Mouse (Mus musculus) neural tube, embryonic 15.5 days (tissue): ENCODE data around the gene Trmt6. TPM values are rescaled to one million over a fixed set of nuclear protein-coding genes. Genes with fewer than 3 reads are reported as not detected.

Source experiments
- ATAC-seq: fragments of 200-750 bp; cut with Nextera tagmentation; 2 replicates; pipeline ENCODE4 v1.8.0; 2017; ENCODE audit warnings: mild to moderate bottlenecking, moderate TSS enrichment, moderate library complexity; ENCODE audit not compliant: low FRiP score
- H3K27ac ChIP-seq: fragments of 300-500 bp; sonication (generic); replicated peaks from 2 replicates; pipeline ENCODE4 v1.5.1; 2015; ENCODE audit warnings: mild to moderate bottlenecking, inconsistent platforms
- H3K27me3 ChIP-seq: fragments of 300-500 bp; sonication (generic); replicated peaks from 2 replicates; pipeline ENCODE4 v1.6.1; 2015; ENCODE audit warnings: inconsistent platforms
- H3K36me3 ChIP-seq: fragments of 300-500 bp; sonication (generic); 2 replicates; pipeline ENCODE4 v1.6.1; 2015; ENCODE audit warnings: inconsistent platforms
- H3K4me1 ChIP-seq: fragments of 300-500 bp; sonication (generic); 2 replicates; pipeline ENCODE4 v1.6.1; 2015; ENCODE audit warnings: inconsistent platforms
- H3K4me2 ChIP-seq: fragments of 300-500 bp; sonication (generic); 2 replicates; pipeline ENCODE4 v1.6.1; 2015; ENCODE audit warnings: inconsistent platforms, mild to moderate bottlenecking, moderate library complexity
- H3K4me3 ChIP-seq: fragments of 300-500 bp; sonication (generic); replicated peaks from 2 replicates; pipeline ENCODE4 v1.5.1; 2015; ENCODE audit warnings: mild to moderate bottlenecking, inconsistent platforms
- H3K9ac ChIP-seq: fragments of 300-500 bp; sonication (generic); replicated peaks from 2 replicates; pipeline ENCODE4 v1.6.1; 2015; ENCODE audit warnings: mild to moderate bottlenecking, inconsistent platforms
- H3K9me3 ChIP-seq: fragments of 300-500 bp; sonication (generic); replicated peaks from 2 replicates; pipeline ENCODE4 v1.6.1; 2016; ENCODE audit warnings: inconsistent platforms
- WGBS: fragments of 180-500 bp; shearing (Covaris S2); methylation state at CpG from one replicate; pipeline ENCODE4 v1.1.7; 2015; ENCODE audit warnings: mixed read lengths; 5-methylcytosine and 5-hydroxymethylcytosine counted together
- polyA plus RNA-seq: library from polyadenylated mRNA; unstranded; fragments of >200 nt; fragmentation: Nextera tagmentation; extraction: Ambion mirVana; gene quantifications from 2 replicates; pipeline ENCODE4 v1.2.1, GENCODE M21; 2015

Trmt6 gene
- polyA plus RNA-seq, 1 experiment from 2014 or later, result 19.4 TPM

GRCm38 (mm10) chr2:132802976-132803375, 12.9 kb downstream of the Trmt6 start:
- Histone ChIP-seq H3K27me3 (no peaks in the 10 kb centered on the region), H3K27ac (no peak overlapping the region), H3K4me1 (no peaks in the 10 kb centered on the region), H3K4me2 (no peak overlapping the region), H3K4me3 (no peak overlapping the region), H3K36me3 (peaks cover 44% of the 10 kb centered on the region), H3K9me3 (no peaks in the 10 kb centered on the region), H3K9ac (no peak overlapping the region)
- WGBS, result 95% methylated on average over 2 of the region's 2 CpGs
- no peak for ATAC-seq

DNA sequence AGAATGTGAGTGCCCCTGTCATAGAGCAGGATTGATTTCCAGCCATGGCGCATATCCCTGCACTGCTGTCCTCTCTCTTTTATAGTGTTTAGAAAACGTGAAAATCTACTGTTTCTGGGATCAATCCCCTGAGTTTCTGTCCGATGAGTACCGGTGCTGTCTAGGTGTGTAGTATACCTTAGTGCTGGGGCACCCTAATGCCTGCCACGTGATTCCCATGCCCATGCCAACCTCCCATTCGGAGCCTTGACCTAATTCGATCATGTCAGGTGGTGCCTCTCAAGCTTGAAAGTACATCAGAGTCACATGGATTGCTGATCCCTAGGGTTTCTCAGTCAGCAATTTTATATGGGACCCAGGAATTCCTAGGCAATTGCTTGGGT, 21.7 kb downstream of the Trmt6 start:
- Histone ChIP-seq H3K4me1 (no peaks in the 10 kb centered on the region), H3K9me3 (no peaks in the 10 kb centered on the region), H3K27ac (no peak overlapping the region), H3K27me3 (no peaks in the 10 kb centered on the region), H3K4me2 (no peak overlapping the region), H3K9ac (no peak overlapping the region), H3K36me3 (peaks cover 44% of the 10 kb centered on the region), H3K4me3 (no peak overlapping the region)
- ATAC-seq, result no peak
- 89% methylated on average over 7 of the region's 7 CpGs for WGBS

- WGBS, result 87% methylated on average over 19 of the region's 19 CpGs
- Histone ChIP-seq H3K9ac (no peak overlapping the region), H3K4me1 (no peaks in the 10 kb centered on the region), H3K4me3 (no peak overlapping the region), H3K27ac (no peak overlapping the region), H3K4me2 (no peak overlapping the region), H3K27me3 (no peaks in the 10 kb centered on the region), H3K36me3 (peaks cover 44% of the 10 kb centered on the region), H3K9me3 (no peaks in the 10 kb centered on the region)
- ATAC-seq, result no peak
Measured at GRCm38 (mm10) chr2:132793441-132794203, 22.2 kb downstream of the Trmt6 start.

GRCm38 (mm10) chr2:132784039-132784438, 31.8 kb downstream of the Trmt6 start:
- Histone ChIP-seq H3K4me2 (no peak overlapping the region), H3K36me3 (no peaks in the 10 kb centered on the region; the same call in 1 of the 2 replicates), H3K4me1 (peaks cover 10% of the 10 kb centered on the region), H3K9ac (no peak overlapping the region), H3K27me3 (no peaks in the 10 kb centered on the region), H3K9me3 (no peaks in the 10 kb centered on the region), H3K27ac (no peak overlapping the region), H3K4me3 (no peak overlapping the region)
- ATAC-seq, result no peak
- WGBS, result 87% methylated on average over 6 of the region's 6 CpGs

DNA sequence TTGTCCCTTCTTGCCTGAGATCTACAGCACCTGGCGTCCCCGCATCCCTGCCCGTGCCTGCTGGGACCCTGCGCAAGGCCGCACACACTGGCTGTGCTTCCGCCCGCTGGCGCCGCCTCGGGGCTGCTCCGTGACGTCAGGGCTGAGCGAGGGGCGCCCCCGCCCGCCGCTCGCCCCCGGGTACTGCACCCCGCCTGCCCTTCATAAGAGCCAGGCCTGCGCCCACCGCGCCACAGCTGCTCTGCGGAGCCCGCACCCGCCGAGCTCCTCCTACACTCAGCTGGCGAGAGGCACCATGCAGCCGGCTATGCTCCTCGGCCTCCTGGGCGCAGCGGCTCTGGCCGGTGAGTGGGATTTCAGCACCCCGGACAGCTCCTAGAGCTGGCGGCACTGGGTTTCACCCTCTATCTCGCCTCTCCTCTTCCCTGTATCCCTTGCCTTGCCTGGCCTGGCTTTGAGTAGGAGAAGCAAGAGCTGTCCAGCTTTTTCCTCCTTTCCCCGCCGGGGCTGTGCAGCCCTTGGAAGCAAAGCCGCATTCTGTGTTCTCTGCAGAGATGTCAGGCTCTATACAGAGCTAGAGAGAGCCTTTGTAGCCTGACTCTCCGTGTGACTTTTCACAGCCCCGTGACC, 34.3 kb downstream of the Trmt6 start:
- peak overlapping the region; percentile 82 for H3K9ac ChIP-seq
- peak overlapping the region; percentile 69 for H3K4me3 ChIP-seq
- H3K27me3 ChIP-seq, result no peaks in the 10 kb centered on the region
- H3K36me3 ChIP-seq, result no peaks in the 10 kb centered on the region
- WGBS, result under 1% methylated on average over 41 of the region's 41 CpGs
- peak; percentile 98 for ATAC-seq
- peak overlapping the region; percentile 96 for H3K27ac ChIP-seq
- peaks cover 16% of the 10 kb centered on the region for H3K4me1 ChIP-seq
- peak overlapping the region; percentile 70 for H3K4me2 ChIP-seq
- H3K9me3 ChIP-seq, result no peaks in the 10 kb centered on the region

- 3% methylated on average over 4 of the region's 4 CpGs for WGBS
- Histone ChIP-seq H3K9ac (peak within 1 kb of the TSS; percentile 82), H3K4me1 (peaks cover 16% of the 10 kb centered on the region), H3K9me3 (no peaks in the 10 kb centered on the region), H3K27ac (peak within 1 kb of the TSS; percentile 96), H3K4me2 (peak within 1 kb of the TSS; percentile 70), H3K27me3 (no peaks in the 10 kb centered on the region), H3K4me3 (peak within 1 kb of the TSS; percentile 69), H3K36me3 (no peaks in the 10 kb centered on the region)
- no peak for ATAC-seq
Measured at GRCm38 (mm10) chr2:132780978-132781377, 34.9 kb downstream of the Trmt6 start, which contains the start of gene Chgb. Chgb (plus strand) TSS chr2:132781278.

GRCm38 (mm10) chr2:132770822-132771221, 45.0 kb downstream of the Trmt6 start:
- no peak for ATAC-seq
- no peaks in the 10 kb centered on the region for H3K4me1 ChIP-seq
- no peaks in the 10 kb centered on the region for H3K9me3 ChIP-seq
- H3K9ac ChIP-seq, result no peak overlapping the region
- H3K4me3 ChIP-seq, result no peak overlapping the region
- no peak overlapping the region for H3K4me2 ChIP-seq
- WGBS, result 88% methylated on average over 1 of the region's 1 CpGs
- no peak overlapping the region for H3K27ac ChIP-seq
- H3K36me3 ChIP-seq, result no peaks in the 10 kb centered on the region
- H3K27me3 ChIP-seq, result no peaks in the 10 kb centered on the region

- H3K9me3 ChIP-seq, result no peaks in the 10 kb centered on the region; the same call in 1 of the 2 replicates
- no peak overlapping the region for H3K4me3 ChIP-seq
- 62% methylated on average over 5 of the region's 5 CpGs for WGBS
- no peak overlapping the region for H3K27ac ChIP-seq
- H3K4me2 ChIP-seq, result no peak overlapping the region
- peaks cover 6% of the 10 kb centered on the region for H3K4me1 ChIP-seq
- ATAC-seq, result no peak
- no peak overlapping the region for H3K9ac ChIP-seq
- no peaks in the 10 kb centered on the region for H3K27me3 ChIP-seq
- H3K36me3 ChIP-seq, result no peaks in the 10 kb centered on the region
Measured at GRCm38 (mm10) chr2:132757911-132758310, 57.9 kb downstream of the Trmt6 start.

Other genes with a start within 250 kb of the Trmt6 start
- 77.1 and 79.6 TPM in 2 replicates for gene Gpcpd1, start 228.3 kb downstream of the Trmt6 start, polyA plus RNA-seq
- 20.7 and 23.3 TPM in 2 replicates for gene Shld1, start 129.1 kb downstream of the Trmt6 start, polyA plus RNA-seq
- 97.7 and 109 TPM in 2 replicates for gene Chgb, start 34.8 kb downstream of the Trmt6 start, polyA plus RNA-seq
- 5.2 and 6.4 TPM in 2 replicates for gene Mcm8, start 86 bp upstream of the Trmt6 start, polyA plus RNA-seq
- 13.9 and 19.4 TPM in 2 replicates for gene Crls1, start 30.6 kb upstream of the Trmt6 start, polyA plus RNA-seq
- 1.2 and 2.6 TPM in 2 replicates for gene Lrrn4, start 64.8 kb upstream of the Trmt6 start, polyA plus RNA-seq
- 11.7 TPM in 1 of 2 replicates, not detected in the other for gene Fermt1, start 129.9 kb upstream of the Trmt6 start, polyA plus RNA-seq